Mouse (Mus musculus) E14TG2a.4 (cell line): Measurements from ENCODE around the gene Gm49383.

Experiments used
- CTCF ChIP-seq: conservative IDR thresholded peaks from 2 replicates; pipeline ENCODE4 v1.5.1; 2014; ENCODE audit warnings: low read length
- NANOG ChIP-seq: IDR thresholded peaks from 2 replicates; pipeline ENCODE4 v1.6.1; 2014; ENCODE audit warnings: borderline replicate concordance, low read length, mixed read lengths
- POU5F1 ChIP-seq: IDR thresholded peaks from 2 replicates; pipeline ENCODE4 v1.6.1; 2014; ENCODE audit warnings: low read length, borderline replicate concordance

GRCm38 (mm10) chr12:69184342-69185295 is 12.3 kb downstream of the Gm49383 start:
- TF ChIP-seq CTCF: no peak
- TF ChIP-seq POU5F1: no peak
- TF ChIP-seq NANOG: no peak
